Mouse (Mus musculus) embryonic fibroblast, embryonic 13.5 days (primary cell): ENCODE data around the gene Atg16l1.

ENCODE experiments used
- CTCF ChIP-seq: IDR thresholded peaks from 2 replicates; pipeline ENCODE4 v1.5.1; 2011; ENCODE audit warnings: mild to moderate bottlenecking, control low read depth, low read length, moderate library complexity, borderline replicate concordance; ENCODE audit not compliant: insufficient read depth
- POLR2A ChIP-seq: IDR thresholded peaks from 2 replicates; pipeline ENCODE4 v1.6.1; 2011; ENCODE audit warnings: low read depth, mild to moderate bottlenecking, control low read depth, low read length, moderate library complexity

GRCm38 (mm10) chr1:87749360-87749973, 6.2 kb upstream of the Atg16l1 start:
- no peak for TF ChIP-seq CTCF
- no peak for TF ChIP-seq POLR2A
